Mouse (Mus musculus): ENCODE data around the gene BC035044.
A peak's percentile ranks its signal among the peaks of the same experiment; 100 is the strongest.
"Not testable (repeated sequence)": the region's sequence is repeated elsewhere in the genome, so short reads cannot be mapped to it uniquely, and the experiment has no call there.

The BC035044 gene

DNA sequence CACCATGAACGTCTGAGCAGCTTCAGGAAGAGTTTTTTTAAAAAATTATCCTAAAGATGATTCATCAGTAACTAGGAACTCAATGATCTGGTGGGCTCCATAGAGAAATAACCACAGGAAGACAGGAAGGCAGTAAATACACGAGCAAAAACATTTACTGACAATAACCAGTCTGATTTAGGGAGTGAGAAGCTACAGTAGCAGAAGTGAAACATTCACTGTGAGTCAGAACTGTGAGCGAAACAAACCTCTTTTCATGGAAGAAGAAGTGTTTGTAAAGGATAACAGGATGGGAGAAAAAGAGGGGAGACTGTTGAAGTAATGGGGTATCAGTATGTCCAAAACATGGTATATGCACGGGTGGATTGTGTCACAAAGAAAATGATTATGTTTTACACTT is 61.1 kb downstream of the BC035044 start:
- DNase-seq = no peak

DNA sequence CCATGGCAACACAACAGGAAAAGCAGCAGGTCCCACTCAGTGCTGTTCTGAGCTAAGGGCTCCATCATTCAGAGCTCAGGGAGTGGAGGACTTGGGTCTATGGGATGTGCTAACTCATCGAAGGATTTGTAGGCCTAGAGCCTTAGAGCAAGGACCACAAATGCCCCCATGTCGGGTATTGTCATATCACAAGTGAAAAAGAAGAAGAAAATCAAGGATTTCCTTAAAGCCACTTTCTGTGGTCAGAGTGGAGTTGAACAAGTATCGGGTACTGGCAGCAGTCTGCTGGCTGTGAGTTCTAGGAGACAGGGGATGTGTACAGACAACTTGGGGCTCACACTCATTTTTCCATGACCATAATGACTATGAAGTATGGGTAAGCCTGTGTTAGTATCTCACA is 64.1 kb downstream of the BC035044 start:
- no peak for DNase-seq

- DNase-seq = no peak
These were observed 64.8 kb downstream of the BC035044 start, which contains the start of the genes Gm44511 and Klrb1b for GRCm38 (mm10) chr6:128826132-128826531. TSS of gene Gm44511 (minus strand) at chr6:128826315. TSS of gene Klrb1b (minus strand) at chr6:128826331.

DNA sequence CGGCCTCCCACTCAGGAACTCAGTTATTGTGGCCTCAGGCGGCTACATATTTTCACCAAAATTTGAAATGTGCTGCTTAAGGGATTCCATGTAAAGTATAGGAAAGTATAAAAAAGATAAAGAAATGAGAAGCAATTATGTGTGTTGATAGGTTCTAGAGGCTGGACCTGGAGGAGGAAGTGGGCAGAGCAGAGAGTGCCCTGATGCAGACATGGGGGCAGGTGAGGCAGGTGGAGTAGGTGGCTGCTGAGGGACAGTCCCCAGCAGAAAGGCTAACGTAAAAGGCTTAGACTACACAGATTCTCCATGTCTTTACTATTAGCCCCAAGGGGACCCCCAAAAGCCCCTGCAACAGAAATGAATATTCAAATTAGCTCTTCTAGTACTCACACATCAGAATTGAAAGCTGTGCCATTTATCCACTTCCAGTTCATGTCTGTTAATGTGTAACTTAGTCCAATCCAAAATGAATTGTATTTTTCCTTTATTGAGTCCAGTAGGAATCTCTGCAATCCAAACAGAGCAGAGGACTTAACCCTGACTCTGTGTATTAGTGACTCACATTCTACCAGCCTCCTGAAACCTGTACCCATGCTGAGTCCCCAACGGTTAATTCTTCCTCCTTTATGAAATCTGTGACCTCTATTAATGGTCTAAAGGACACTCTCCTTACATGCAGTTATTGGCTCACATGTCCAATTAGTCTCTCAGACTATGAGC is 72.7 kb downstream of the BC035044 start:
- no peak for DNase-seq

- peak in 1 of 2 experiments; percentile 43 for DNase-seq
These were observed 82.4 kb downstream of the BC035044 start for GRCm38 (mm10) chr6:128808532-128808931.

DNA sequence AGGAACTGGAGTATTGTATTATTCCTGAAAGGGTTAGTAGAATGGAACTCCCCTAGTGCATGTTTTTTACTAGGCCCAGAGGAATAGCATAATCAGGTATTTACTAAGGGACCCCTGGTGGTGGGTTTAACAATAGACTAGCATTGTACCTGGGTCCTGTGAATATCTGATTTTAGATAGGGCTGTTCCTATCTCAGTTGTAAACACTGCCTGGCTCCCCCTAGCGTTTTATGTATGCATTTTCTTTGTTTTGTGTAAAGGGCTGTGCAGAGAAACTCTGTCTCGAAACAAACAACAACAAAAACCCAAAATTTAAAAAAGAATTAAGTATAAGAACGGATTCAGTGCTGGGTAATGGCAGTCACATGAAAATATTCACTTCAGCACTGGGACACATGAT is 83.9 kb downstream of the BC035044 start:
- DNase-seq = no peak

GRCm38 (mm10) chr6:128804823-128805640 is 85.9 kb downstream of the BC035044 start:
- DNase-seq = peak; percentile 36 to 71

- peak; percentile 88 to 89 for DNase-seq
These were observed 87.7 kb downstream of the BC035044 start for GRCm38 (mm10) chr6:128802999-128803857.

- no peak for DNase-seq
These were observed 88.4 kb downstream of the BC035044 start for GRCm38 (mm10) chr6:128802557-128802956.

DNA sequence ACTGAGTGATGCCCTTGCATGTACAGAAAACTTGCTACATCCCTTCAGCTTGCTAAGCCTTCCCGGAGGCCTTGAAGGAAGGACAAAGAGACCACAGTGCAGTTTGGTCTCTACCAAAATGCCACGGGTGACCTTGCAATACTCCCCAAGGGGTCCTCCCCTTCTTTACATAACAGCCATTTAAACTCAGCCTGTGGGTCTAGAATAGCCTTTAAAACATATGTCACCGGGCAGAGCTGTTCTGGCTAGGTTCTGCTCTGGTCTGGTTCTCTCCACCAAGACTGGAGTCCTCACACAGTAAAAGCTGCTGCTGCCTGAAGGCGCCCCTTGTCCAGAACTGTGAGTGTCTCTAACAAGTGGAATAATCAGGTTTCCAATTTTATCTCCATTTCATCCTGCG is 90.2 kb downstream of the BC035044 start:
- not testable (repeated sequence) for DNase-seq

DNA sequence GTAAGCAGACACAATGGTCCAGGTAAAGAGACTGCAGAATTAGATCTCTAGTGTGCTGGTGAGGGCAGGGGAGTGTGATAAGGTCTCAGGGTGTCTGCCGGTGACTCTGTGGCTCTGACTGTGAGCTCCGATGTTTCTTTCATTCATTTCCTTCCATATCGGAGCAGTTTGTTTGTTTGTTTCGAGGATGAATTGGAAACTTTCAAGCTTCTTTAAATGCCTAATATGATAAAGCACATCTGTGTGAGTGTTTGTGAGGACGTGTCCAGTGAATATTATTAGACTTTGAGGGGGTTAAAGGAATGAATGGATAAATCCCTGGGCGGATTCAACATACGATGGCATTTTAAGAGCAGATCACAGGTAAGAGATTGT is 91.0 kb downstream of the BC035044 start:
- DNase-seq = no peak

DNA sequence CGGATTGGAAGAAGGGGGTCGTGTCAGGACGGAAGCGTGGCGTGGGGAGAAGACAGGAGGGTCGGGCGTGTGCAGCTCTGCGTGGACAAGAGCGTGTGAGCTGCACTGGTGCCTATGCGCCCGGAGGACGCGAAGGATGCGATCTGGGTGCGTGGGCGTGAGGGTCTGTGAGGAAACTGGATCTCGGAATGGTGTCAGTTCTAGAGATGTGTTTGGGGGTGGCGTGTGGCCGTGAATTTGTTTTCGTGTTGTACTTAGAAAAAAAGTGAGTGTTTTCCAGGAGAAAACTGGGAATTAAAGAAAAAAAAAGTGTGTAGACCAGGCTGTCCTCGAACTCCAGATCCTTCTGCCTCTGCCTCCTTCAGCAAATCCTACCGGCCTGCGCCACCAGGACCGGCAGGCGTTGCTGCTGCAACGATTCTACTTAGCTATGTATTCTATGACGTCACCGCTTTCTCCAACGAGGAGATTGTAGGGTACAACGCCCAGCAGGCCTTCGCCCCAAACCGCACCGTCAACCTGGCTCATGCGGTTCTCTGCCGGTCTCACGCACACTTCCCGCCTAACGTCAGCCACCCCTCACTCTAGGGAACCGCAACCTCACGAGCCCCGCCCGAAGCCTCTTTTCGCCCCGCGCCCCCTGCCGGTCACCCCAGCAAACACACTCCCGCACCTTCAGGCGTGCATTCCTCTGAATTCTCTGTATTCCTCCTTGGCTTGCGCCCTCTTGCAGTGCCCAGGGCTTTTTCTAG is 91.6 kb downstream of the BC035044 start:
- DNase-seq = peak; percentile 73 to 81

Measured in spleen, adult 18-20 months (tissue).